Mouse (Mus musculus): ENCODE results near the gene Stim2.

Stim2 gene

DNA sequence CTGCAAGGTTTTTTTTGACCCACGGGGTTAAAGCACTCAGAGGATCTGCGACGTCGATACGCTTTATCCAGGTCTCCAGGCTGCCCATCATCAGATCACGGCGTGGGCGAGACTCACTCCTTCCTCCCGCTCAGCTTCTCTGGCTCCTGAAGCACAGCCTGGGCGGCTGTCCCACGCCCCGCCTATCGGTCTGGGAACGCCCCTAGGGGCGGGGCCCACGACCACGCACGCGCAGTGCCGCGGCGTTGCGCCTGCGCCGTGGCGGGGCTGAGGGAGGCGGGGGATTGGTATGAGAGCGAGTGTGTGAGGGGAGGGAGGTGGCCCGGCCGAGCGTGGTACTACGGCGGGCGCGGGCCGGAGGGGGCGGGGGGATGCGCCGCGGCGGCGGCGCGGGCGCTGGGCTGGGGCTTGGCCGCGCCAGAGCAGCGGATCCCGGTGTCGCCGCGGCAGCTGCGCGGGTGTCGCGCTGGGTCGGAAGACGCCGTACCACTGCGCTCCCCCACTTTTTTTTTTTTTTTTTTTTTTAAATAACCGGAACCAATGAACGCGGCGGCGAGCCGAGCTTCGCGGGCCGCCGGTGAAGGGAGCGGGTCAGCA, at the start of gene Stim2:
Stim2 (plus strand) TSS at position 354 of the 597 bp plus-strand sequence.
- DNase-seq (ENCODE audit: low read depth) = peak; percentile 93

DNA sequence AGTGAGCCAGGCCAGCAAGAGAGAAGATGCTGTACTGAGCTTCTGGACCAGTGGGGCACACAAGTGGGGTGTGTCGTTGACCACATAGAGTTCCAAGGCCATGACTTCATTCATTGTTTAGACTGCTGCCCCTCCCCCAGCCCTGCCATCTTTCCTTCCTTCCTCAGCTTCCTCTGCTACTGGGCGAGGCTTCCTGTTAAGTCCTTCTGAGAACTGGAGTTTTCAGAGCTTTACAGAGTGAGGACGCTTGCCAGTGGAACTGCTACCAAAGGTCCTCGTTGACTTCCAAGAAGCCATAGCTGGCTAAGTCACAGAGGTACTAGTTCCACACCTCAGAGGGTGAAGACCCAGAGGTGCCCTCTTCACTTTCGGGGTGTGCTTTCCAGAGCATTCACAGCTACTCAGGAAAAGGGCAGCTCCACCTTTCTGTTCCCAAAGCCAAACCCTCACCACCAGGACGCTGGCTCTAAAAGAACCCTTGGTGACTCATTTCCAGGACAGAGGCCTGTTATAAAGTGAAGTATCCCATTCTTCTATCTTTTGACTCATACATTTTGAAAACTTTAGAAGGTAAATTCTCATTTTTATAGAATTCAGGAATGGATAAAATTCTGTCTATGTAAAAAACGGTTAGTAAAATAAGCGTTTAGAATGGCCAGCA, 49.6 kb upstream of the Stim2 start:
- DNase-seq (ENCODE audit: low read depth) = peak; percentile 76

DNA sequence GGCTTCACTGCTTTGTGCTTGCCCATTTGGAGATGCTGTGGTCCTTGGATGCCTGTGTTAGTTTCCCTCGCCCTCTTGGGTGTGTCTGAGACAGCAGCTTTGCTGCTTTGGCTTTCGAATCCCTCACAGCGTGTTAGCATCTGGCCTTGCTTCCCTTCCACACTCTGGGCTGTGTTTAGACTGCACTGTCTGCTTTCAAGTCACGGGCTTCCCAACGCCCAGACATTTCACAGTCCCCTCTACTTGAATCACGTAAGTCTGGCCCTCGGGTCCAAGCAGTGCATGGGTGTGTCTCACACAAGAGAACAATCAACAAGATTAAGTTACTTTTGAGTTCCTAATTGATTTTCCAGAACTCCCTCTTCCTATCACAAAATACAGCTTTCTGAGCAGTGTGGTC, 48.1 kb upstream of the Stim2 start:
- DNase-seq (ENCODE audit: low read depth) = no peak

DNA sequence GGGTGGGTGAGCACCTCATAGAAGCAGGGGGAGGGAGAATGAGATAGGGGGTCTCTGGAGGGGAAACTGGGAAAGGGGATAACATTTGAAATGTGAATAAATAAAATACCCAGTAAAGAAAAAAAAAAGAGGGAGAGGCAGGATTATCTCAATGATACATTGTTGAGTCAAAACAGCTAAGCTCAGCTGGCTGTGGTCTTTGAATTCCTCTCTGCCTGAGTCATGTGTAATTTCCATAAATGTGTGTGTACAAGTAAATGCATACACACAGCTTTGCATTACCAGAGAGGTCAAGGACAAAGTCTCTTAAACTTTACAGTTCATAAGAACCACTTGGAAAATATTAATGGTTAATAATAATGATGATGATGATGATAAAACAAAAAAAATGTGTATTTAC, 45.1 kb upstream of the Stim2 start:
- no peak for DNase-seq (ENCODE audit: low read depth)

DNA sequence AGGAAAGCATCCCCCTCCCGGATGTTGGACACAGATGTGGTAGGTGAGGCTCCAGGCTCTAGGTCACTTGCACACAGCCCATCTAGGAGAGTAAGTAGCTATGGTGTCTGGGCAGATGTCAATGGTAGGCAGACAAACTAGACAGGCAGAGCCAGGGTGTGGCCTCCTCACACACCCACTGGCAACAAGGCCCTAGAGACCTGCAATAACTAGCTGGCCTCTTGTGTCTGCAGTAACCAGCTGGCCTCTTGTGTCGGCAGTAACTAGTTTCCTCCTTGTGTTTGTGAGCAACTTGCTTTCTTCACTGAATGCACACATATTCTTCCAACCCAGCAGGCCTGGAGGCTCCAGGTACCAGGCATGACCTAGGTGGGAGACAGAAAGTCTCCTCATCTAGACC, 44.5 kb upstream of the Stim2 start:
- no peak for DNase-seq (ENCODE audit: low read depth)

DNA sequence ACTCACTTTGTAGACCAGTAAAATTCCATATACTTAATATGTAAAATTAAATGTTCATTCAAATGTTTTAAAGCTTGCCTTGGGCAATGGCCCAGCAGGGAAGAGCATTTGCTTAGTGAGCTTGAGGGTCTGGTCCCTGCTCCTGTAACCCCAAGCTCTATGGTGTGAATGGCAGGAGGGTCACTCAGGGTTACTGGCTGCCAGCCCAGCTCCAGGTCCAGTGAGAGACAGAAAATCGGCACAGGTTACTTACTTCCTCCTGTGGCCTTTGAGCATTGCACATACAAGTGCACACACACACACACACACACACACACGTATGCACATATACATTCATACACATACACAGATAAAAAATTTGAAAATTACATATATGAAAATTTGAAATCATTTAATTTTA, 42.3 kb upstream of the Stim2 start:
- DNase-seq (ENCODE audit: low read depth) = no peak

DNA sequence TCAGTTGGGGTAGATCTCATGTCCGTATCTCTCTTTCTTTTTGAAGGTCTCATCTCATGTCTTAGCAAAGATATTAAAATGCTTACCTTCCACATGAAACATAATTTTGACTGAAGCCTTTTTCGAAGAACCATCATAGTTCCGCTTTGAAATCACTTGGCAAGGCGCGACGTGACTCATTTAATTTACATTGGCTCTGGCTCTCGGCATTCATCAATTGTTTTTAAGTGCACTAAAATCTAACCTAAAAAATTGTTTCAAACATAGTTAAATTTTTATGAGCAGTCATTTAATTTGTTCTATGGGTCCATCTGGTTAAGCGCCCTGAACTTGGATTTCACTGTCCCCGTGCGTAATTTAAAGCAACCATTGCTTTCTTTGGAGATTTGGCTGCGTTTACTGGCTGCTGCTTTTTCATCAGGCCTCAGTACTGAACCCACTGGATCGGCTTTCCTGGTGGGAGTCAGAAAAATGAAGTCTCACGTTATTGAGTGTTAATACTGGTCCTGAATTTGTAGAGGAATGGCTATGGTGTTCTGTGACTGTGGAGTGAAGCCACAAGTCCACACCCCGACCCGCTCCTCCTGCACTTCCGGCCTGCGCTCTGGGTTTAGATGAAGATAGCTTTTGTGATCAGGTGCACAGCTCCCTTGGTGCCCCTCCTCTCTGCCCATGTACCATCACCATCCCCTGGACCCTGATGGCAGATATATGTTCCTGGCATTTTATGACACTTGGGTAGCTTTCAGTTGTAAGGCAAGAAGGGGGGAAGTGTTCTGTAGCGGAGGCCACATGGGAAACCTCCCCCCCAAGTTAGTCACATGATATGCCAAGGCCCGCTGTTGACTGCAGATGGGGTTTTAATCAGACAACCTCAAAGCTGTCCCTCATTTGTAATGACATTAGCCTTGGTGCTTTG, 41.6 kb upstream of the Stim2 start:
- DNase-seq (ENCODE audit: low read depth) = no peak

DNA sequence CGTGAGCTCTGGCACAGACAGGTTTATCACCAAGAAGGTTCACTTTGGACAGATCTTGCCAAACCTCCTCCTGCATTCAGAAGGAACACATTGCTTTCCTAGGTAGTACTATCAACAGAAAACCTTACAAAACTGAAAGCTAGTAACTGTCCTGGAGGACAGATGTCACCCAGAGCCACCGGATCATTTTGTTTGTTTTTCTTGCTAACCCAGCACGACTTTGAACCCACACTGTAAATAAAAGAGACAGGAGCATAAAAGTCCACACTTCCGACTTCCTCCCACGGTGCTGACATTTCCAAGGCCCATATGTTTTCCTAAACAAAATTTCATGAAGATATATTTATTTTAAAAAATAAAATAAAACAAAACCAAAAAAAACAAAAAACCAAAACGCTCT, 41.0 kb upstream of the Stim2 start:
- no peak for DNase-seq (ENCODE audit: low read depth)

DNA sequence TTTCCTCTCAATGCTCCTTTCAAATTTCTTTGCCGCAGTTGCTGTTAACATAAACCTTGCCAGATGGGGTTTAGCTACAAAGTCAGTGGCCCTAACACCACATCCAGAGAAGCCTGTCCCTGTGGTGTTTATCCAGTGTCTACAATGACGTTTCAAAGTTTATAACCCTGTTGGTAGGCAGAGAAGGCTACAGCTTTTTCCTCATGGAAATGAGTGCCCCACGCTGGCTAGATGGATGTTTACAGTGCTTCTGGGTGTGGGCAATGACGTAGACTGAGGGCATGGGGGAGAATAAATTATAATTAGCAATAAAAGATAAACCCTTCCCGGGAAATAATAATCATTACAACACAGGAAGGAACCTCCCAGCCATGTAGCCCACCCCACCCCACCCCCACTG, 37.1 kb upstream of the Stim2 start:
- no peak for DNase-seq (ENCODE audit: low read depth)

DNA sequence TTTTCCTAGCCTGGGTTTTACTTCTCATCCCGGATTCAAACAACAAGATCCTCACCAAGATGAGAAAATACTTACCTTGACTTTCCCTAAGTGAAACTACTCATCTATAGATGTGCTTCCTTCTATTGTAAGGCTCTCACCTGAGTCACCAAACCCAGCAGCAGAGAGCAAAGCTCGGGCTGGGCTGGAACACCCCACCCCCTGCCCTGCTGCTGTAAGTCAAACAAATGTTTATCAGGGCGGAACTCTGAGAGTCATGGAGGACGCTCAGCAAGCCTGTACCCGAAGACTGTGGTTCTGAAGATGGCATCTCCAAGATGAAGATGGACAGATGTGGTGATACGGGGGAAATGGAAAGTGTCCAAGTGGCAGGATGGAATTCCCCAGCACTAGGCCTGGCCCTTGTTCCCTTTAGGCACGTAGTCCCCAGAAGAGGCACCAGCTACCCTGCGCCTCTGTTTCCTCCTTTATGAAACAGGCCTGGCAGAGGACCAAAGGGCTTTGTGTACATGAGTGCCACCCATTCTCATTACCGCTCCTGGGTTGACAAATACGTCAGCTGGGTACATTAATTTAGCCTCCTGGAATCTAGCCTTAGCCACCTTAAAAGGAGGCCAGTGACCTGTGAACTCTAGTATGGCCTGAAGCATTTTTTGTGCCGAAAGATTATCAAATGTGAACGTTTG, 36.3 kb upstream of the Stim2 start:
- no peak for DNase-seq (ENCODE audit: low read depth)

DNA sequence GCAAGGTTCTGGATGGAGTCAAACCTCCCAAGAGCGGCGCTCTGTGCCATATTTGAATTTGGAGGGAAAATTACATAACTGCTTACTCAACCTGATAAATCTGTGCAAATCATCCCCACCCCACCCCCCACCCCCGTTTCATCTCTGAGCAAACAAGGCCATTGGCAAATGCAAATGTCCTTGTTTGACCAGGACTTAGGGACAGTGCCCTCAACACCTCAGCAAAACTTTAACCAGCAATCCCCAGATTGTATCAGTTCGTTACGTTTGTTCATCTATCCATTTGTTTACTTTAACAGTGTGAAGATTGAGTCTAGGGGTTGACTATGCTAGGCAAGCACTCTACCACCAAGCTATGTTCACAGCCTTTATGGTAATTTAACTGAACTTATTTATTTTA, 32.6 kb upstream of the Stim2 start:
- no peak for DNase-seq (ENCODE audit: low read depth)

DNA sequence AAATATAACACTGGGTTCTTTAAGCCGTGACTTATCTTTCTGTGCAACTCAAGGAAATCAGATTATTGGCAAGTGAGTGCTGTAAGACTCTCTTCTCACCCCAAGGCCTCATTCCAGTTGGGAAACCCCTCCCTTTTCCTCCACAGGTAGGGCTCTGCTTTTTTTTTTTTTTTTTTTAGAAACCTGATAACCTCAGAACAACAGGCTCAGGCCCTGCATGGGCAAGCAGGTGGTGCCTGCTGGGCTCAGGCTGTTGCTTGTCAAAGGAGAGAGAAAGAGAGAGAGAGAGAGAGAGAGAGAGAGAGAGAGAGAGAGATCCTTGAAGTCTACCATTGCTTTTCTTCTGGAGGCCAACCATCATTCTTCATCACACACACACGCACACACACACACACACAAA, 30.7 kb upstream of the Stim2 start:
- no peak for DNase-seq (ENCODE audit: low read depth)

DNA sequence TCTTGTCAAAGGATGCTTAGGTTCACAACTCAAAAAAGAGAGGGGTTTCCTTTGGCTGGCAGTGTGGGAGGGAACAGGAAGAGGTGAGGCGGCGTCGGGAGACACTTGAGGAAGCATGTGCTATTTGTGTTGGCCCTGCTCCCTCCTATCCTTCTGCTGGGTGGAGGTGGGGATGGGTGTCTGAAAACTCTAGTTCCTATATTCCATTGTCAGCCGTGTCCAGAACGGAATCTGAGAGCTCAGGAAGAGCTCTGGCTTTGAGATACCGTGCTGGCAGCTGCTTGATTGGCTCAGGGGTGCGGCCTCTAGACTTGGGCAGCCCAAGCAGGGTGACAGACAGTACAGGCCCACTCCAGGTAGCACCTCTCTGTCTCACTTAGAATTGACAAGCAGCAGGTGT, 28.1 kb upstream of the Stim2 start:
- DNase-seq (ENCODE audit: low read depth) = peak; percentile 39

DNA sequence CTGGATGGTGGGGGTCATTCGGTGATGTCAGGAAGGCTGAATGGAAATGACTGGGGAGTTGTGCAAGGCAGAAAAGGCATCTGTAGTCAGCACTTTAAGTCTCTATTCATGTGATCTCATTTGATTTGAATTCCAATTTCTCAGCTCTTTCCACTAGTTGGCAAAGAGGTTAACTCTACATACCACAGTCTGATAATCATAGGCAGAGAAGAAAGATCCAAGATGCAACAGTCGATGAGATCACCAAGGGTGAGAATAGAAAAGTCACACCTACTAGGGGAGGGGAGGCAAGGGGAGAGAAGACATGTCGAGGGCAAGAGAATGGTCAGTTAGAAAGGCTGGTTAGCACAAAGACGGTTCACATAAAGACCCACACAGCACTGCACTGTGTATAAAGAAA, 27.1 kb upstream of the Stim2 start:
- no peak for DNase-seq (ENCODE audit: low read depth)

DNA sequence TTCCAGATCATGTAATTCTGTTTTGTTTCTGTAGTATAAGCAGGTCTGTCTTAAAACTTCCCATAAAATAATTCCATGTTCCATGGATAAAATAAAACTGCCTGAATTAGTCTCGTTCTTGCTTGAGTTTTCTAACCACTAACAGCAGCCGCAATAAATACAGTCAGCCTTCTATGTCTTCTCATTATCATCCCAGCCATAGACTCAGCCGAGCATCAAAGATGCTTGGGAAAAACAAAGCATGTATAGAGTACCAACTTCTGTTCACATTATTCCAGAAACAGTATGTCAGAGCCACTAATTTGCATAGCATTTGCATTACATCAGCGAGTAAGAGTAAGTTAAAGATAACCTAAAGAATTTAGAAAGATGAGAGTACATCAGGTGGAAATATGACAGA, 25.4 kb upstream of the Stim2 start:
- no peak for DNase-seq (ENCODE audit: low read depth)

DNA sequence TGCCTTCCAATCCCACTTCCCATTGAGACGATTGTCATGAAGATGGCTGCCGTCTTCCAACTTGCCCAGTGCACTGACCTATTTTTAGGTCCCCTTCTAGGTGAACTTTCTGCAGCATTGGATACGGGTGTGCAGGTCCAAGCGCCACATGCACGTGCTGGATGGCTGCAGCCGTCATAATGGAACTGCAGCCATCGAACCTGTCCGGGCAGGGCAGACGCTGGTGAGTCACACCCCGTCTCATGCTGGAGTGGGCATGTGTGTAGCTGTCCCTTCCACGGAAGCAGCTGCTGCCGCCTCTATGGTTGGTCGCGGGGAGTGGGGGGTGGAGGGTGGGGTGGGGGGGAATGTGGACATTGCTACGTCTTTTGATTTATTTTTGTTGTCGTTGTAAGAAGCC, 21.8 kb upstream of the Stim2 start:
- no peak for DNase-seq (ENCODE audit: low read depth)

DNA sequence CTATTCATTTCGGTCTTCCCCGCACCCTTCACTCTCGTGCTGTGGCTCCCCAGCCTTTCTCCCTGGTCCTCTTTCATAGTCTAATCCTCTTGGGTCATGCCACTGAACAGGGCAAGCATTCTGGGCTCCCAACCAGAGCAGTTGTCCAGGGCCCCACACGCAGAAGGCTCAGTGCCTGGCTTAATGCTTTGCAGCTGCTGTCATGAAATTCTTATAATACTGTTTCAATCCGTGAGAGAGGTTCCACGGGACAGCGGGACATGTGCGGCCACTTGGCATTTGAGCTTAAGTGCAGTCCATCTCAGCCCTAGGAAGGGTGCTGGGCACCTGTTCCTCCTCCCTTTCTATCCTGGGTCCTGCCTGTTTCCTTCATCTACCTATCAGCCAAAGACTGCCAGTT, 21.2 kb upstream of the Stim2 start:
- no peak for DNase-seq (ENCODE audit: low read depth)

DNA sequence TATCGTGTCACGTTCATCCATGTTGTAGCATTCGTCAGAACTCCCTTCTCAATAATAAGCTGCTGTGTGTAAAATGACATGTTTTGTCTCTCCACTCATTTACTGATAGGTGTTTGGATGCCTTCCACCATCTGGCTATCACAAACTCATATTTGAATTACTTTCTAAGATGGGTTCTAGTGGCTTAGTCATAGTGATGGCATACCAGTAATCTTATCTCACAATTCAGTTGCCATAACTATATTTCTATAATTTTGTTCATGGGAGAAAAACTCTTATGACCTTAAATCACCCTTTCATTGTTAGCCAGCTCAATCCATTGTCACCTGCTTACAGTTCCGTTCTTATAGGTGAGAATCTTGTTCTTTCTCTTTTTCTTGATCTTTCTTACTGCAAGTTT, 14.9 kb upstream of the Stim2 start:
- DNase-seq (ENCODE audit: low read depth) = no peak

DNA sequence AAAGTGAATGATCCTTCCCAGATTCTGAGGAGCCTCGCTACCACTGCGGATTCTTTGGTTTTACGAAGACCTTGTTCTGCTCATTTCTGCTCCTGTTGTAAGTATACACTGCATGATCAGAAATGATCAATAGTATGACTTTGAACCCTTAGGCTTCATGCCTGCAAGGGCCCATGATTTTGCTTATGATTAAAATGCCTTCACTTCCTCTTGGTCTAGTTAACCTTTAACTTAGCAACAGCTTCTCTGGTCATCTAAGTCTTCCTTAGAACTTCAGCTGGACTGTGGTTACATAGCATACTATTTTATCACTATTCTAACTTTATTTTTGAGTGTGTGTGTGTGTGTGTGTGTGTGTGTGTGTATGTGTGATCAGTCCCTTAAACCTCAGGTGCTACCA, 12.7 kb upstream of the Stim2 start:
- DNase-seq (ENCODE audit: low read depth) = no peak

DNA sequence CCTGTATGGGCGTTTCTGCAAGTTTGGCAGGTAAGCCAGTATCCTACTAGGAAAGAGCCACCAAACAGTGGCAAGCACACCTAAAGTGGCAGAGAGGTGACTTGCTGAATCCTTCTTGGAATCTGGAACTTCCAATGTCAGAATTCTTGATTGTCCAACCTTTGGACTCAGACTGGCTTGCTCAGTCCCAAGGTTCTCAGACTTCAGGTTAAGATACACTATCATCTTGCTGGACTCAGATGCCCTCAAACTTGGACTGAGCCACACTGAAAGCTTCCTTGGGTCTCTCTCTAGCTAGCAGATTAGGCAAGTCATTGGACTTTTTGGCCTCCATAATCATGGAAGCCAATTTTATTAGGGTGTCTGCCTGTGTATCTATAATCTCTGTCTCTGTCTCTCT, 10.8 kb upstream of the Stim2 start:
- DNase-seq (ENCODE audit: low read depth) = no peak

DNA sequence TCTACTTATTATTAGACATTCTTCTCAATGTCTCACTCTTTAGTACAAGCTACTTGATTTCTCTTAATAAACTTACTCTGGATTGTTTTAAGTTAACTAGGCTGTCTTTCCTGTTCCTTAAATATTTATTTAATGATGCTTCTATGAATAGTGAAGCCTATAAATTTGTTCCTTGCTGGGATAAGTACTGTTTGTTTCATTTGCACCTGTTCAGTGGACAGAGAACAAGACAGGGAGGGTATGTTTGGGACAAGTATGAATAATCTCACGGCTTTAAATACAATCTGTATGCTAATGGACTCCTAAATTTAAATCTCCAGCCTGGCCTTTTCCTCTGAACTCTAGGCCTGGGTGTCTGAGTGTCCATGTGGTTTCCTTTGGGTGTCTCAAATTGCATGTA, 10.2 kb upstream of the Stim2 start:
- no peak for DNase-seq (ENCODE audit: low read depth)

DNA sequence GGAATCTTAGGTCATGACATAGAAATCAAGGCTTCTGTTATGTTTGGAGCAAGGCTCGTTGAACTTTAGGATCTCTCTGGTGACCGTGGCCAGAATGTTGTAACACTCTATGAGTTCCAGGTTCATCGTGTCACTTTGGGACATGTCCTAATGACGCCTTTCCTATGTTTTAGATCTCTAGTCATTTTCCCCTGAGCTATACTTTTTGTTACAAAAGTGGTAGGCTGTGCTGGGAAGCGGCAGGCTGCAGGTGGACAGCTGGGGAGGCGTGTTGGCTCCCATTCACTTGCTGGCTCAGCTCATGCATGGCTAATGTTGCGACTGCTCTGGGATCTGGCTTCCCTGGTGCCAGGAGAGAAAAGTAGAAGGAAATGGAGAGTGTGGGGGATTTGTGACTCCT, 5.7 kb upstream of the Stim2 start:
- DNase-seq (ENCODE audit: low read depth) = no peak

DNA sequence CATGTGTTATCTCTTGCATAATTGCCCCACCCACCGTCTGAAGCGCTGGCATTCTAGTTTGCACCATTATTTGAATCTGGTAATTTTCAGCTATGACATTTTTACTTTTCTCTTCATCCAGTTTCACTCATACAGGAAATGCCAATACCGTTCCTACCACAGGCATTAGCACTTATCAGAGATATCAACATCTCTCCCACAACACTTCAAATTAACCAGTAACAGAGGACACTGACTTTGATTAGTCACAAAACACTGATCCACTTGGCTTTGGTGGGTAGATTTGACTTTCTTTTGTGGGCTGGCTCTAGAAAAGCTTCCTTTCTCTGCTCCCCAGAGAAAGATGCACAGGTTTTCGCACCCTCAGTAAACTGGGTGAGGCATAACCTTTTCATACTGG, 3.7 kb upstream of the Stim2 start:
- DNase-seq (ENCODE audit: low read depth) = peak; percentile 20
